Mouse (Mus musculus) spleen, adult 2 months (tissue): ENCODE measurements around the gene Stx19. TPM values are rescaled to one million over a fixed set of nuclear protein-coding genes. Genes with fewer than 3 reads are reported as not detected.

Experiments
- DNase-seq, 2 experiments: peaks; one replicate each; pipeline versions ENCODE4 v3.0.0 to v3.0.0-alpha.2; 2012 to 2021; ENCODE audit warnings: low spot score in 2 of 2, low read depth in 1 of 2
- H3K27ac ChIP-seq: fragments of 200-500 bp; 2 replicates; pipeline ENCODE4 v1.5.1; 2012; ENCODE audit warnings: low read length, inconsistent platforms; ENCODE audit not compliant: insufficient read depth
- H3K27me3 ChIP-seq: fragments of 200-500 bp; 2 replicates; pipeline ENCODE4 v1.6.1; 2012; ENCODE audit warnings: mild to moderate bottlenecking, moderate library complexity, low read length, inconsistent platforms; ENCODE audit not compliant: control insufficient read depth, insufficient read depth
- H3K36me3 ChIP-seq: fragments of 200-500 bp; 2 replicates; pipeline ENCODE4 v1.6.1; 2012; ENCODE audit warnings: mild to moderate bottlenecking, low read length, inconsistent platforms; ENCODE audit not compliant: control insufficient read depth, insufficient read depth
- H3K4me1 ChIP-seq: fragments of 200-500 bp; 2 replicates; pipeline ENCODE4 v1.6.1; 2011; ENCODE audit warnings: inconsistent platforms; ENCODE audit not compliant: control insufficient read depth, insufficient read depth, insufficient read length
- H3K4me3 ChIP-seq: fragments of 200-500 bp; 2 replicates; pipeline ENCODE4 v1.5.1; 2011; ENCODE audit warnings: mild to moderate bottlenecking, inconsistent platforms; ENCODE audit not compliant: insufficient read depth, insufficient read length; ENCODE audit errors: extremely low read depth
- CTCF ChIP-seq: fragments of 200-500 bp; IDR thresholded peaks from 2 replicates; pipeline ENCODE4 v1.5.1; 2011; ENCODE audit warnings: mild to moderate bottlenecking, inconsistent platforms; ENCODE audit not compliant: insufficient read depth, insufficient read length, insufficient replicate concordance; ENCODE audit errors: extremely low read depth
- POLR2A ChIP-seq: fragments of 200-500 bp; IDR thresholded peaks from 2 replicates; pipeline ENCODE4 v1.6.1; 2011; ENCODE audit warnings: low read depth, low read length, inconsistent platforms
- whole genome bisulfite sequencing: fragments of 180-500 bp; shearing (Covaris S2); methylation state at CpG from one replicate; pipeline ENCODE4 v1.1.7; 2018; 5-methylcytosine and 5-hydroxymethylcytosine counted together
- polyA plus RNA-seq: library from polyadenylated mRNA; depleted of rRNA; stranded (reverse); fragments of >200 nt; gene quantifications from 2 replicates; pipeline ENCODE4 v1.2.3, GENCODE M21; 2012

The Stx19 gene
- polyA plus RNA-seq, 1 experiment, result not detected

DNA sequence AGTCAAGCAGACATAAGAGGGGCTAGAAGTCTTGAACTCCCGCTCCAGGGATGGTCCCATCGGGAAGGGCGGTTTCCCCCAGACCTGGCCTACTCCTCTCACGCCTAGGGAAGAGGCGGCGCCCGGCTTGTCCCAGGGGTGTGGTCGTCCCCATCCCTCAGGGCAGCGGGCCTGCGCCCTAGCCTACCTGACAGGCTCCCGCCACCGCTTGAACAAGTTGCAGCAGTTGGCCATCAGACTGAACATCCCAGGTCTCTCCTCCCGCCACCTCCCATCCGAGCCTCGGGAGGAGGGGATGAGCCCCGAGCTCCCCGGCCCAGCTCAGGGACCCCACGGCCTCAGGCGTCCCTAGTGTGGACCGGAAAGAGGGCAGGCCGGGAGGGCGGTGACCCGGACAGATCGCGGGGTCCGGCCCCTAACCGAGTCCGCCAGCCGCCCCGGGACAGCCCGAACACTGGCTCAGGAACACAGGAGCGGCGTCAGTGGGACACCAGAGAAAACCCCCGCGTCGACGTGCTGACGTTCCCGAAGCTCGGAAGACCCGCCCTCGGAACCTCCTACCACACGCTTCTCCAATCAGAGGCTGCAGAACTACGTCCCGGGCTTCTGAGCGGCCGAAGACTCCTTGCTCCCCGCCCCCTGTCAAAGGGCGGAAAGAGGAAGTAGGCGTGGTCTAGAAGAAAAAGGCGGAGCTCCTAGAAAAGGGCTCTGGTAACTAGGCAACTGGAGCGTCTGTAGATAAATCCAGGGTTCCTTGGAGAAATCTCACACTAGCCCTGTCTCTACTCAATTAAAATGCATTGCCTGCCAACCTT, 32.2 kb downstream of the Stx19 start, which contains the start of gene Arl13b:
Gene Arl13b (minus strand): TSS at position 543 of the 815 bp plus-strand sequence.
- no peak within 1 kb of the TSS for H3K27ac ChIP-seq
- under 1% methylated on average over 52 of the region's 52 CpGs for WGBS
- peak; percentile 87 to 96 for DNase-seq

GRCm38 (mm10) chr16:62852464-62853252, 38.2 kb downstream of the Stx19 start:
- no peak for TF ChIP-seq POLR2A
- TF ChIP-seq CTCF, result no peak
- H3K27ac ChIP-seq, result no peak overlapping the region
- H3K36me3 ChIP-seq, result no peaks in the 10 kb centered on the region
- no peak overlapping the region for H3K4me3 ChIP-seq
- 84% methylated on average over 3 of the region's 3 CpGs for WGBS
- no peaks in the 10 kb centered on the region; the same call in 1 of the 2 replicates for H3K27me3 ChIP-seq
- H3K4me1 ChIP-seq, result peaks cover 6% of the 10 kb centered on the region
- no peak for DNase-seq

More for the DNA sequence above, 32.2 kb downstream of the Stx19 start, which contains the start of gene Arl13b:
- Histone ChIP-seq H3K27me3 (no peaks in the 10 kb centered on the region), H3K4me3 (peak within 1 kb of the TSS; percentile 79), H3K36me3 (no peaks in the 10 kb centered on the region), H3K4me1 (peaks cover 4% of the 10 kb centered on the region; the same call in 1 of the 2 replicates)
- TF ChIP-seq POLR2A (no peak), CTCF (no peak)

GRCm38 (mm10) chr16:62853611-62854126, 39.2 kb downstream of the Stx19 start:
- Histone ChIP-seq H3K4me3 (peak overlapping the region; percentile 56; the same call in 1 of the 2 replicates), H3K4me1 (peaks cover 6% of the 10 kb centered on the region), H3K36me3 (no peaks in the 10 kb centered on the region), H3K27me3 (no peaks in the 10 kb centered on the region; the same call in 1 of the 2 replicates), H3K27ac (no peak overlapping the region; the same call in 1 of the 2 replicates)
- 8% methylated on average over 3 of the region's 3 CpGs for WGBS
- TF ChIP-seq POLR2A (no peak), CTCF (no peak)
- DNase-seq, result no peak

DNA sequence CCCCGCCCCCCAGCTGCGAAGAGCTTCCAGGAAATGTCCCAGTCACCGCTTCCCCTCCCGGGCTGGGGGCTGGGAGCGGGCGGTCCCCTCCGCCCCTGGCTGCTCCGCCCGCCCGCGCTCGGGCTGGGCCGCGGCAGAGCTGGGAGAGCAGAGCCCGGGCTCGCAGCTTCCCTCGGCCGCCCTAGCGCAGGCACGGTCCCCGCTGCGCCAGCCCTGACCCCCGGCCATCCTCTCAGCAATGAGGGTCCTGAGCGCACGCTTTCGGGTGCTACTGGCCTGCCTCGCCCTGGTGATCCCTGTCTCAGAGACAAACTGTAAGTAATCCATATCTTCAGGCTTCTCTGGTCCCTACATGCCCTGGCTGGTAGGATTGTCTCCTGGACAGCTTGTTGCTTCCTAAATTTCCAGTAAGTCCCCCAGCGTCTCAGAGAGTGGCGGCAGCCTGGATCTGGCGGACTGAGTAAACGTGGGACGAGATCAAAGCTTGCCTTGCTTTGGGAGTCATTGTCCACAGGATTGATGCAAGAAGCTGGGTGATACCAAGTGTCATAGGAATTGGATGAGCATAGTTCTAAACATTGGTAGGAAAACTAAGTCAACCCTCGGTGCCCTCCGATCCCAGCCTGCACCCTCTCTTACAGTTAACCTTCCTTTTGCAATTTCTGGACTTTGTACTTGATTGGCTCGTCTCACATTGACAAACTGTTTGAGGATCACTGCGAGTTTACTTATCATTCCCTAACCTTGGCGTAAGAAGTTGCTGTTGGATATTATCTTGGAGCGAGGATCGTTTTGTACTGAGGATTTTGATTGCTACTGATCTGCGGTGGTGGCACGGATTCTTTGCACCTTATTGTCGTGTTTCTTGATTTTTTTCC, 40.0 kb downstream of the Stx19 start, which contains the start of gene Pros1:
Gene Pros1 (plus strand): TSS at position 117 of the 878 bp plus-strand sequence.
- H3K27ac ChIP-seq, result peak within 1 kb of the TSS; percentile 49
- DNase-seq, result peak in 1 of 2 experiments; percentile 14
- 15% methylated on average over 42 of the region's 42 CpGs for WGBS
- no peaks in the 10 kb centered on the region for H3K36me3 ChIP-seq
- peaks cover 6% of the 10 kb centered on the region for H3K4me1 ChIP-seq
- peak within 1 kb of the TSS; percentile 56 for H3K4me3 ChIP-seq
- TF ChIP-seq CTCF (no peak), POLR2A (no peak)
- no peaks in the 10 kb centered on the region; the same call in 1 of the 2 replicates for H3K27me3 ChIP-seq

DNA sequence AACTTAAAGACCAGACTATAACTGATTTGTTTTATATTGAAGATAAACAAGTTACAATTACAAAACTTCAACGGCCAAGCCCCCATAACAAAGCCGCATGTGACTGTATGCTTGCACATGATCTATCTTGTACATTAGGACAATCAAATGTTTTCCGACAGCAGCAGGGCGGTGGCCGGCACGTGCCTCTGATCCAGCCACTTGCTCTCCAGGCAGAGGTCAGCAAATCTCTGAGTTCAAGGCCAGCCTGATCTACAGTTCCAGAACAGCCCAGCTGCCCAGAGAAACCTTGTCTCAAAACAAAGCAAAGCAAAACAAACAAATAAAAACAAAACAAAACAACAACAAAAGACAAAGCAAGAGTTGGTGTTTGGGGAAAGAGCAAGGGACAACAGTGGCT, 40.9 kb downstream of the Stx19 start:
- Histone ChIP-seq H3K36me3 (no peaks in the 10 kb centered on the region), H3K4me1 (peaks cover 6% of the 10 kb centered on the region), H3K27me3 (no peaks in the 10 kb centered on the region; the same call in 1 of the 2 replicates), H3K4me3 (no peak overlapping the region), H3K27ac (no peak overlapping the region)
- WGBS, result 92% methylated on average over 6 of the region's 6 CpGs
- TF ChIP-seq POLR2A, result no peak
- no peak for DNase-seq

GRCm38 (mm10) chr16:62856273-62856672, 41.8 kb downstream of the Stx19 start:
- DNase-seq, result no peak
- Histone ChIP-seq H3K27ac (no peak overlapping the region), H3K4me1 (peaks cover 6% of the 10 kb centered on the region), H3K4me3 (no peak overlapping the region), H3K36me3 (no peaks in the 10 kb centered on the region), H3K27me3 (no peaks in the 10 kb centered on the region; the same call in 1 of the 2 replicates)
- TF ChIP-seq POLR2A, result no peak
- TF ChIP-seq CTCF, result no peak
- WGBS, result 89% methylated on average over 2 of the region's 2 CpGs
